Mouse (Mus musculus) myocyte (in vitro differentiated cells): ENCODE results near the gene Jph4.

ENCODE experiments used
- CEBPB ChIP-seq: IDR thresholded peaks from 2 replicates; pipeline ENCODE4 v1.6.1; 2011; ENCODE audit warnings: mild to moderate bottlenecking, moderate library complexity; ENCODE audit not compliant: poor library complexity, insufficient read depth, severe bottlenecking
- MAX ChIP-seq: IDR thresholded peaks from one replicate; pipeline ENCODE4 v1.6.1; 2011; ENCODE audit warnings: low read depth, mild to moderate bottlenecking, control low read depth
- POLR2A ChIP-seq: IDR thresholded peaks from one replicate; pipeline ENCODE4 v1.6.1; 2011; ENCODE audit warnings: low read depth, mild to moderate bottlenecking, control low read depth, moderate library complexity; ENCODE audit not compliant: insufficient read length
- TCF12 ChIP-seq: IDR thresholded peaks from one replicate; pipeline ENCODE4 v1.6.1; 2011; ENCODE audit warnings: mild to moderate bottlenecking, control low read depth; ENCODE audit not compliant: poor library complexity, insufficient read depth, severe bottlenecking
- USF1 ChIP-seq: IDR thresholded peaks from one replicate; pipeline ENCODE4 v1.6.1; 2011; ENCODE audit warnings: low read depth, mild to moderate bottlenecking, control low read depth, moderate library complexity

GRCm38 (mm10) chr14:55076956-55077355 is 39.8 kb downstream of the Jph4 start:
- TF ChIP-seq MAX (no peak), TCF12 (no peak), USF1 (no peak), POLR2A (no peak), CEBPB (no peak)
